Mouse (Mus musculus) kidney, adult 2 months (tissue): Measurements from ENCODE around the gene Fndc7. TPM values are rescaled to one million over a fixed set of nuclear protein-coding genes. Genes with fewer than 3 reads are reported as not detected.

Experiments
- DNase-seq: peaks from one replicate; pipeline ENCODE4 v3.0.0; 2021
- H3K27ac ChIP-seq: fragments of 200-500 bp; 2 replicates; pipeline ENCODE4 v1.5.1; 2012; ENCODE audit warnings: low read depth, low read length, control low read depth, inconsistent platforms; ENCODE audit not compliant: insufficient read depth
- H3K27me3 ChIP-seq: fragments of 200-500 bp; replicated peaks from 2 replicates; pipeline ENCODE4 v1.6.1; 2012; ENCODE audit warnings: mild to moderate bottlenecking, moderate library complexity, low read length, inconsistent platforms; ENCODE audit not compliant: control insufficient read depth, insufficient read depth
- H3K36me3 ChIP-seq: fragments of 200-500 bp; 2 replicates; pipeline ENCODE4 v1.6.1; 2012; ENCODE audit warnings: mild to moderate bottlenecking, moderate library complexity, low read length, inconsistent platforms; ENCODE audit not compliant: control insufficient read depth, insufficient read depth
- H3K4me1 ChIP-seq: fragments of 200-500 bp; 2 replicates; pipeline ENCODE4 v1.6.1; 2011; ENCODE audit warnings: low read length; ENCODE audit not compliant: control insufficient read depth, insufficient read depth
- H3K4me3 ChIP-seq: fragments of 200-500 bp; 2 replicates; pipeline ENCODE4 v1.5.1; 2011; ENCODE audit warnings: mild to moderate bottlenecking, low read depth, low read length, control low read depth; ENCODE audit not compliant: insufficient read depth
- CTCF ChIP-seq: fragments of 200-500 bp; conservative IDR thresholded peaks from 2 replicates; pipeline ENCODE4 v1.5.1; 2011; ENCODE audit warnings: low read depth, mild to moderate bottlenecking, control low read depth, low read length, moderate library complexity, mixed read lengths; ENCODE audit not compliant: insufficient read depth, insufficient read length
- POLR2A ChIP-seq: fragments of 200-500 bp; IDR thresholded peaks from one replicate; pipeline ENCODE4 v1.6.1; 2011; ENCODE audit warnings: low read depth, low read length, control low read depth
- WGBS: fragments of 180-500 bp; shearing (Covaris S2); methylation state at CpG from one replicate; pipeline ENCODE4 v1.1.7; 2018; 5-methylcytosine and 5-hydroxymethylcytosine counted together
- polyA plus RNA-seq: library from polyadenylated mRNA; depleted of rRNA; stranded (reverse); fragments of >200 nt; gene quantifications from 2 replicates; pipeline ENCODE4 v1.2.3, GENCODE M21; 2012; rRNA removed

Gene Fndc7
- polyA plus RNA-seq: 0.23 and 0.25 TPM in 2 replicates

DNA sequence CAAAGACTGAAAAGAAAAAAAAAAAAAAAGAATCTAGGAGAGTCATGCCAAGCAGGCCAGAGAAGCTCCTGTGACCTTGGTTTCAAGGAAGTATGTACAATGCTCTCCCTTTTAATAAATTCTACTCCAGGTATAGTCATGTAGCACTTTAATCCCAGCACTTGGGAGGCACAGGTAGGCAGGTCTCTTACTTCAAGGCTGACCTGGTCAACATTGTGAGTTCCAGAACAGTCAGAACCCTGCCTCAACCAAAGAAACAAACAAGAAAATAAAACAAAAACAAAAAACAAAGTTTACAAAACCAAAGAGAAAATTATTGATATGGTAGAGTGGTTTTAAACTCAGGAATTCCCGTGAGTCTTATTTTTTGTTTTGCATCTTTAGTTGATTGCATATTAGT, at the start of gene Fndc7:
TSS of gene Fndc7 (minus strand) at position 101 of the 400 bp plus-strand sequence.
- Histone ChIP-seq H3K36me3 (no peaks in the 10 kb centered on the region), H3K27ac (no peak within 1 kb of the TSS), H3K27me3 (no peaks in the 10 kb centered on the region; the same call in 1 of the 2 replicates), H3K4me1 (no peaks in the 10 kb centered on the region; the same call in 1 of the 2 replicates), H3K4me3 (no peak within 1 kb of the TSS)
- TF ChIP-seq POLR2A: no peak
- TF ChIP-seq CTCF: no peak
- 75% methylated on average over 1 of the region's 1 CpGs for WGBS
- no peak for DNase-seq

DNA sequence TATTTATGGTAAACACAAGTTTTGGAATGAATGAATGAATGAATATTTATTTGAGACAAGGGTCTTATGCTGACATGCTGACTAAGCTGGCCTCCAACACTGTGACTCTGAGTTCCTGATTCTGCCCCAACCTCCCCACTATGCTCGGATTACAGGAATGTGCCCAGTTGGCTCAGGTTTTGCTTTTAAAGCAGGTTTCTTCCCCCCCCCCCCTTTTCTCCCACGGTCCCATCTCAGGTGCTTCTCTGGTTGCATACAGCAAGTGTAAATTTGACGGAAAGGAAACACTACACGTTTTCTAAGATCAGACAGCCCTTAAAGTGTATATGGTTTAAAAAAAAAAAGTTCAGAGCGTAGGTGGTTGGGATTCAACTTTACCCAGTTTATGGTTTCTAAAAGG, 49.8 kb upstream of the Fndc7 start, which contains the start of gene Henmt1:
TSS of gene Henmt1 (plus strand) at position 301 of the 400 bp plus-strand sequence.
- Histone ChIP-seq H3K4me1 (no peaks in the 10 kb centered on the region; the same call in 1 of the 2 replicates), H3K4me3 (peak within 1 kb of the TSS; percentile 40; the same call in 1 of the 2 replicates), H3K27me3 (no peaks in the 10 kb centered on the region), H3K36me3 (no peaks in the 10 kb centered on the region), H3K27ac (no peak within 1 kb of the TSS)
- no peak for DNase-seq
- TF ChIP-seq POLR2A (no peak), CTCF (no peak)
- WGBS: 74% methylated on average over 5 of the region's 5 CpGs

DNA sequence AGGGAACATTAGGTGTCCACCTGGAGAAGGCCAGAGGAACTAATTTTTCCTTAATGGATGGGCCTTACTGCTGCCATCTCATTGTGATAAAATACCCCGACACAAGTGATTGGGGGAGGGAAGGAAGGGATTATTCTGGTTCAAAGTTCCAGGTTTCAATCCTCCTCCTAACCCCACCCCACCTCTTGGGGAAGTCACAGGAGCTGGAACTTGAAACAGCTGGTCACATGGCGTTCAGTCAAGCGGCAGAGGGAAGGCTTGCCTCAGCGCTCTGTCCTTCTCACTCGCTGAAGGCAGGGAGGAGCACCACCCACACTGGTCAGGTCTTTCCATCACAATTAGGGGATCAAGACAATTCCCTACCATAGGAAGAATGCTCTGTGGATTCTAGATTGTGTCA, 48.9 kb upstream of the Fndc7 start:
- WGBS: 64% methylated on average over 5 of the region's 5 CpGs
- no peak overlapping the region for H3K27ac ChIP-seq
- H3K4me1 ChIP-seq: no peaks in the 10 kb centered on the region; the same call in 1 of the 2 replicates
- no peak for TF ChIP-seq CTCF
- no peak for TF ChIP-seq POLR2A
- DNase-seq: peak; percentile 54
- no peak overlapping the region for H3K4me3 ChIP-seq
- H3K27me3 ChIP-seq: no peaks in the 10 kb centered on the region
- H3K36me3 ChIP-seq: no peaks in the 10 kb centered on the region

DNA sequence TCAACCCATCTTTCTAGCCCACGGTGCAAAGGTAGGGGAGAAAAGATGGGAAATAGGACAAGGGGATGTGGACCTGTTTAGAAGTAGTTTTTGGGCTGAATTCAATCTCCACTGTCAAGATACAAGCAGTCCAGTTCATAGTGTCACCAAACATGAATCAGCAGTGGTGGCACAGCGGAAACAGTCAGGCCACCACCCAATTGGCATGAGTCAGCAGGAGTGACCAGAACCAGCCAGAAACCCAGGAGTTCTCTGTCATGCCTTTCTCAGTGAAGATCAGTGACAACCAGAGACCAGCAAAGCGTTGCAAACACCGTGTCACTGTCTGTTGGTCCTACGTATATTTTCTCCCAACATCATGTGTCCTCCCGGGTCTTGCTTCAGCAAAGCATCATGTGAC, 43.7 kb upstream of the Fndc7 start:
- WGBS: 95% methylated on average over 6 of the region's 6 CpGs
- TF ChIP-seq POLR2A (no peak), CTCF (no peak)
- DNase-seq: no peak
- no peak overlapping the region for H3K4me3 ChIP-seq
- H3K4me1 ChIP-seq: no peaks in the 10 kb centered on the region; the same call in 1 of the 2 replicates
- no peaks in the 10 kb centered on the region for H3K27me3 ChIP-seq
- H3K36me3 ChIP-seq: no peaks in the 10 kb centered on the region
- no peak overlapping the region for H3K27ac ChIP-seq

DNA sequence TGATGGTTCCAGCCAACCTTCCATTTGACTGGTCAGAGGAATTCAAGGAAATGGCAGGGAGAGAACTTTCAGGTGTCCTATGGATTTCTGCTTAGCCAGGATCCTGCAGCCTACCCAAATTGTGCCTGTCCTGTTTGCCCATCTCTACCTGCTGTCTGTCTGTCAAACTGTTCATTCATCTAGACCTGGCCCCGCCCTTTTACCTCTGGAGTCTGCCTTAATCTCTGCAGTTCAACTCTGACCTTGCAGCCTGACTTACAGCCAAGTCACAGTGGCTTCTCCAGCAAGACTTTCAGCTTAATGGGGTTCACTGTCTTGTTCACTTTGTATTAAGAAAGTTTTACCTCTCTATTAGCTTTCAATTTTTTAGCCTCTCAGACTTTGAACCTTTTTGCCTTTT, 36.5 kb upstream of the Fndc7 start:
- no peak overlapping the region for H3K4me3 ChIP-seq
- DNase-seq: peak; percentile 40
- no peaks in the 10 kb centered on the region for H3K36me3 ChIP-seq
- H3K27ac ChIP-seq: no peak overlapping the region
- H3K27me3 ChIP-seq: no peaks in the 10 kb centered on the region
- WGBS: 78% methylated on average over 1 of the region's 1 CpGs
- H3K4me1 ChIP-seq: peaks cover 4% of the 10 kb centered on the region
- TF ChIP-seq POLR2A (no peak), CTCF (no peak)

DNA sequence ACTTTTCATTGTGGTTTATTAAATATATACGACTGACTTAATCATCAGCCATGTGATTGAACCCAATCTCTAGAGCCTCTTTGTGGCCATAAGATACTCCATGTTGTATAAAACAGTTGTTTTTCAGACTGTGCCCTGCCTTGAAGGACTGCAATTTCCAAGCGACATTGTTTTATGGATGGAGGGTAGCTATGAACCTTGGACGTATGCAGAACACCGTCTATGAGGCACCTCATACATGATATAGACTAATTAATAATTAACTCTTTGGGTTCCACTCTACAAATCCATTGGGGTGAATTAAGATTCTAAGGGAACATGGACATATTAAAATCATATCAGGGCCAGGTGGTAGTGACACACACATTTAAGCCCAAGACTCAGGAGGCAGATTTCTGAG, 35.9 kb upstream of the Fndc7 start:
- DNase-seq: no peak
- Histone ChIP-seq H3K4me3 (no peak overlapping the region), H3K4me1 (peaks cover 8% of the 10 kb centered on the region), H3K36me3 (no peaks in the 10 kb centered on the region), H3K27me3 (no peaks in the 10 kb centered on the region), H3K27ac (no peak overlapping the region)
- 87% methylated on average over 4 of the region's 4 CpGs for WGBS
- TF ChIP-seq CTCF: no peak
- no peak for TF ChIP-seq POLR2A

DNA sequence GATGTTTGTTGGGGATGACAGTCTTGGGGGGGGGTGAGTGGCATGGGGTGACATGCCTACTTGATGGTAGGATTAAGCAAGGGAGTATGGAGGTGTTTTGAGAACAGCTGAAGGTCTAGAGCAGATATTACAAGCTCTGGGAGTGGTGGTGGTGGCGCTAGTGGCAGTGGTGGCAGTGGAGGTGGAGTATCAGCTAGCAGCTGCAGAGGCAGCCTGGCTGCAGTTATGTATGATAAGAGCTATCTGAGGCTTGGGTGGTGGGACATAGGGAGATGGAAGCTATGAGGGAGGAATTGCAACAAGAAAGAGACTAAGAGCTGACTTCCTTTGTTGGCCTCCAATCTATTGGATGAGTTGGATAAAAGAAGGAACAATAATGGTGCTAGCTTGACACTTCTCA, 32.0 kb upstream of the Fndc7 start:
- 100% methylated on average over 1 of the region's 1 CpGs for WGBS
- DNase-seq: no peak
- H3K27ac ChIP-seq: no peak overlapping the region; the same call in 1 of the 2 replicates
- TF ChIP-seq POLR2A (no peak), CTCF (no peak)
- H3K36me3 ChIP-seq: no peaks in the 10 kb centered on the region
- peaks cover 15% of the 10 kb centered on the region for H3K4me1 ChIP-seq
- no peaks in the 10 kb centered on the region for H3K27me3 ChIP-seq
- H3K4me3 ChIP-seq: no peak overlapping the region
